Mouse (Mus musculus) heart, postnatal 0 days (tissue): ENCODE data around the gene Prss28. TPM values are rescaled to one million over a fixed set of nuclear protein-coding genes. Genes with fewer than 3 reads are reported as not detected.

ENCODE experiments used
- ATAC-seq: fragments of 200-750 bp; cut with Nextera tagmentation; 2 replicates; pipeline ENCODE4 v1.8.0; 2017; ENCODE audit warnings: low read depth, moderate number of reproducible peaks, moderate library complexity; ENCODE audit not compliant: insufficient read depth
- DNase-seq: peaks from one replicate; pipeline ENCODE4 v3.0.0-alpha.2; 2016; ENCODE audit warnings: low spot score
- H3K27ac ChIP-seq: fragments of 300-500 bp; sonication (generic); 2 replicates; pipeline ENCODE4 v1.5.1; 2014; ENCODE audit warnings: low read depth, mild to moderate bottlenecking
- H3K27me3 ChIP-seq: fragments of 300-500 bp; sonication (generic); 2 replicates; pipeline ENCODE4 v1.6.1; 2014; ENCODE audit warnings: low read length, mixed read lengths; ENCODE audit not compliant: control insufficient read depth, insufficient read depth
- H3K36me3 ChIP-seq: fragments of 300-500 bp; sonication (generic); replicated peaks from 2 replicates; pipeline ENCODE4 v1.6.1; 2014; ENCODE audit warnings: low read length, mixed read lengths; ENCODE audit not compliant: control insufficient read depth, insufficient read depth
- H3K4me1 ChIP-seq: fragments of 300-500 bp; sonication (generic); 2 replicates; pipeline ENCODE4 v1.6.1; 2014; ENCODE audit warnings: antibody characterized with exemption; ENCODE audit not compliant: control insufficient read depth, insufficient read depth
- H3K4me2 ChIP-seq: fragments of 300-500 bp; sonication (generic); 2 replicates; pipeline ENCODE4 v1.6.1; 2014; ENCODE audit warnings: low read depth, mild to moderate bottlenecking, low read length, moderate library complexity
- H3K4me3 ChIP-seq: fragments of 300-500 bp; sonication (generic); 2 replicates; pipeline ENCODE4 v1.5.1; 2014; ENCODE audit warnings: low read depth, low read length
- H3K9ac ChIP-seq: fragments of 300-500 bp; sonication (generic); replicated peaks from 2 replicates; pipeline ENCODE4 v1.6.1; 2014; ENCODE audit warnings: low read depth, low read length, mixed read lengths
- H3K9me3 ChIP-seq: fragments of 300-500 bp; sonication (generic); replicated peaks from 2 replicates; pipeline ENCODE4 v1.6.1; 2016; ENCODE audit warnings: low read length; ENCODE audit not compliant: control insufficient read depth
- CTCF ChIP-seq: IDR thresholded peaks from 2 replicates; pipeline ENCODE4 v1.5.1; 2016; ENCODE audit warnings: antibody characterized with exemption, control low read depth, low read depth
- EP300 ChIP-seq: IDR thresholded peaks from 2 replicates; pipeline ENCODE4 v1.6.1; 2016; ENCODE audit warnings: antibody characterized with exemption, low read depth
- WGBS: fragments of 180-500 bp; shearing (Covaris S2); extraction: QIAGEN DNeasy Blood & Tissue Kit; methylation state at CpG from one replicate; pipeline ENCODE4 v1.1.7; 2014; 5-methylcytosine and 5-hydroxymethylcytosine counted together
- polyA plus RNA-seq: library from polyadenylated mRNA; unstranded; fragments of >200 nt; fragmentation: Nextera tagmentation; extraction: Ambion mirVana; gene quantifications from 2 replicates; pipeline ENCODE4 v1.2.1, GENCODE M21; 2015
- total RNA-seq: library from RNA; depleted of rRNA; stranded (reverse); fragments of >200 nt; gene quantifications from 2 replicates; pipeline ENCODE4 v1.2.3, GENCODE M21; 2014; ENCODE audit warnings: low replicate concordance; rRNA removed

Prss28 gene
- total and polyA plus RNA-seq, 2 experiments from 2014 or later = not detected

DNA sequence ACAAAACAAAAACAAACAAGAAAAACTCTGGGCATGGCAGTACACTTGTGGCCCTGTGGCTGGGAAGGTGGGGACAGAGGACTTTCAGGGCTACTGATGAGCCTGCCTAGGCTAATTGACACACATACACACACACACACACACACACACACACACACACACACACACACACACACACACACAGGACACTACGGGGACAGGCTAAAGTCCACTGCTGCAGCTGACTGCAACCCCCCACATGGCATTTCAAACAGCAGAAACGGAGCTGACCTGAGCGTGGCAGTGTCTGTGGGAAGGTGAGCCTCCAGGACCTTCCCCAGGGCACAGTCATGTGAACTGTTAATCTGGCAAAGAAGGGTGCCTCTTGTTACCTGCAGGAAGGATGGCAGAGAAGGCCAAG, 33.0 kb downstream of the Prss28 start:
- DNase-seq (no peak), ATAC-seq (no peak)
- 55% methylated on average over 3 of the region's 3 CpGs for WGBS
- no peak overlapping the region for H3K27ac ChIP-seq
- H3K4me2 ChIP-seq = no peak overlapping the region
- H3K36me3 ChIP-seq = no peaks in the 10 kb centered on the region
- no peaks in the 10 kb centered on the region for H3K9me3 ChIP-seq
- H3K27me3 ChIP-seq = no peaks in the 10 kb centered on the region
- TF ChIP-seq EP300 = no peak
- TF ChIP-seq CTCF = no peak
- H3K4me1 ChIP-seq = no peaks in the 10 kb centered on the region
- H3K9ac ChIP-seq = no peak overlapping the region
- H3K4me3 ChIP-seq = no peak overlapping the region

DNA sequence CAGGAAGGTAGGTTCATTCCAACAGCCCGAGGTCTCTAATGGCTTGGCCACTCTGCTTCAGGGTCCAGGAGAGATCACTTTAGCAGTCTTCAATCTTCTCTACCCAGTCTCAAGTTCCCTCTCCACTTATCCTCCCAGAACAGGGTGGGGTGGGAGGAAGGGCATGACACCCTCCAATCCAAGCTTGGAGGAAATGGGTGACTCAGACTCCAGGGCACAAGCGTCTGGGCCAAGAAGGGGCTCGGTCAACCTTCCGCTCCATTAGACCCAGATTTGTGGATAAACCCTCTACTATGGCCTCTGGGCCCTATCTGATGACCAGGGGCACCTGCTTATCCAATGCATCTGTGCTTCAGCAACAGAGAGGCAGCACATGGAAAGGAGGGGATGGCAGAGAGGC, 37.0 kb downstream of the Prss28 start, which contains the start of gene Tpsab1:
Gene Tpsab1 (minus strand): TSS at position 101 of the 400 bp plus-strand sequence.
- Histone ChIP-seq H3K4me2 (no peak within 1 kb of the TSS), H3K9me3 (no peaks in the 10 kb centered on the region), H3K27ac (no peak within 1 kb of the TSS), H3K27me3 (no peaks in the 10 kb centered on the region), H3K4me1 (no peaks in the 10 kb centered on the region), H3K36me3 (no peaks in the 10 kb centered on the region), H3K9ac (no peak within 1 kb of the TSS), H3K4me3 (no peak within 1 kb of the TSS)
- ATAC-seq (no peak), DNase-seq (no peak)
- WGBS = 72% methylated on average over 4 of the region's 4 CpGs
- TF ChIP-seq EP300 = no peak
- no peak for TF ChIP-seq CTCF

DNA sequence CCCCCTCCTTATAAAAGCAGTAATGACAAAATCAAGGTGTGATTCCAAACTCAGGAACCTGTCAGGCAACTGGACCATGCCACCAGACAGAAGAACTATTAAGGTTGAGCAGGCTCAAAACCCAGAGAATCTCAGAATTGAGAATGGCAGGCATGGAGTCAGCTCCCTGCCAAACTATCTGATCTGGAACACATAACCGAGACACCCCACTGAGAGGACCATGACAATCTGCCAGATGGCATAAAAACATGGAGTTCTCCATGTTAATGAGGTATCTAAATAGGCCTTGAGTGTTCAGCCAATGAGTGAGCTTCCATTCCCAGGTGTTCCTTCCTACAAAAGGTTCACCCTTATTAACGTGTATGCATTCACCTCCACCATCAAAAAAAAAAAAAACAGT, 52.8 kb downstream of the Prss28 start:
- H3K9ac ChIP-seq = no peak overlapping the region
- 68% methylated on average over 2 of the region's 2 CpGs for WGBS
- H3K27ac ChIP-seq = no peak overlapping the region
- H3K4me2 ChIP-seq = no peak overlapping the region
- no peak for DNase-seq
- H3K4me1 ChIP-seq = no peaks in the 10 kb centered on the region
- no peaks in the 10 kb centered on the region for H3K36me3 ChIP-seq
- H3K9me3 ChIP-seq = no peaks in the 10 kb centered on the region
- H3K27me3 ChIP-seq = no peaks in the 10 kb centered on the region
- no peak for TF ChIP-seq CTCF
- ATAC-seq = no peak
- H3K4me3 ChIP-seq = no peak overlapping the region

Other genes starting within 250 kb of the Prss28 start
- 53.8 and 56.4 TPM in 2 replicates for gene Tmem204, start 225.1 kb upstream of the Prss28 start, total RNA-seq
- 27.2 and 27.9 TPM in 2 replicates for gene Tmem204, start 225.1 kb upstream of the Prss28 start, polyA plus RNA-seq
- gene Telo2, start 192.7 kb upstream of the Prss28 start, total RNA-seq = 27.9 and 31.4 TPM in 2 replicates
- gene Telo2, start 192.7 kb upstream of the Prss28 start, polyA plus RNA-seq = 13.2 and 15.3 TPM in 2 replicates
- 0.12 TPM in 1 of 2 replicates, not detected in the other for gene Ptx4, start 187.9 kb upstream of the Prss28 start, total RNA-seq
- 0.22 TPM in 2 replicates for gene Ptx4, start 187.9 kb upstream of the Prss28 start, polyA plus RNA-seq
- 15.4 and 20.3 TPM in 2 replicates for gene Clcn7, start 175.3 kb upstream of the Prss28 start, total RNA-seq
- 12.6 and 12.8 TPM in 2 replicates for gene Clcn7, start 175.3 kb upstream of the Prss28 start, polyA plus RNA-seq
- gene Ccdc154, start 146.2 kb upstream of the Prss28 start, total RNA-seq = not detected in 2 replicates
- gene Ccdc154, start 146.2 kb upstream of the Prss28 start, polyA plus RNA-seq = not detected in 2 replicates
- not detected in 2 replicates for gene Gm38655, start 133.2 kb upstream of the Prss28 start, total RNA-seq
- not detected in 2 replicates for gene Gm38655, start 133.2 kb upstream of the Prss28 start, polyA plus RNA-seq
- 15.3 and 17.3 TPM in 2 replicates for gene BC003965, start 124.1 kb upstream of the Prss28 start, total RNA-seq
- 24.6 and 26.5 TPM in 2 replicates for gene BC003965, start 124.1 kb upstream of the Prss28 start, polyA plus RNA-seq
- gene Unkl, start 120.2 kb upstream of the Prss28 start, total RNA-seq = 3.2 and 4.8 TPM in 2 replicates
- 2.8 and 3.0 TPM in 2 replicates for gene Unkl, start 120.2 kb upstream of the Prss28 start, polyA plus RNA-seq
- 20.4 and 24.2 TPM in 2 replicates for gene Gnptg, start 68.5 kb upstream of the Prss28 start, total RNA-seq
- gene Gnptg, start 68.5 kb upstream of the Prss28 start, polyA plus RNA-seq = 21.0 and 22.7 TPM in 2 replicates
- 31.2 and 32.4 TPM in 2 replicates for gene Tsr3, start 68.5 kb upstream of the Prss28 start, total RNA-seq
- gene Tsr3, start 68.5 kb upstream of the Prss28 start, polyA plus RNA-seq = 23.4 and 24.3 TPM in 2 replicates
- 2.1 TPM in 1 of 2 replicates, not detected in the other for gene Baiap3, start 52.3 kb upstream of the Prss28 start, total RNA-seq
- 0.12 and 0.22 TPM in 2 replicates for gene Baiap3, start 52.3 kb upstream of the Prss28 start, polyA plus RNA-seq
- gene Ube2i, start 34.0 kb upstream of the Prss28 start, total RNA-seq = 293 and 343 TPM in 2 replicates
- gene Ube2i, start 34.0 kb upstream of the Prss28 start, polyA plus RNA-seq = 253 and 259 TPM in 2 replicates
- gene Prss34, start 10.3 kb upstream of the Prss28 start, total RNA-seq = 1.0 TPM in 1 of 2 replicates, not detected in the other
- gene Prss34, start 10.3 kb upstream of the Prss28 start, polyA plus RNA-seq = 0.71 and 0.77 TPM in 2 replicates
- not detected in 2 replicates for gene Prss29, start 10.0 kb downstream of the Prss28 start, total RNA-seq
- gene Prss29, start 10.0 kb downstream of the Prss28 start, polyA plus RNA-seq = not detected in 2 replicates
- 0.23 and 5.3 TPM in 2 replicates for gene Tpsab1, start 36.9 kb downstream of the Prss28 start, total RNA-seq
- 0.80 and 1.2 TPM in 2 replicates for gene Tpsab1, start 36.9 kb downstream of the Prss28 start, polyA plus RNA-seq
- 15.2 and 28.1 TPM in 2 replicates for gene Tpsb2, start 57.7 kb downstream of the Prss28 start, total RNA-seq
- 26.2 and 35.5 TPM in 2 replicates for gene Tpsb2, start 57.7 kb downstream of the Prss28 start, polyA plus RNA-seq
- gene Tpsg1, start 60.6 kb downstream of the Prss28 start, total RNA-seq = not detected in 2 replicates
- gene Tpsg1, start 60.6 kb downstream of the Prss28 start, polyA plus RNA-seq = 0.33 and 0.56 TPM in 2 replicates
- gene Cacna1h, start 125.1 kb downstream of the Prss28 start, total RNA-seq = 39.2 and 65.9 TPM in 2 replicates
- 3.1 and 3.4 TPM in 2 replicates for gene Cacna1h, start 125.1 kb downstream of the Prss28 start, polyA plus RNA-seq
- gene Tekt4, start 146.0 kb downstream of the Prss28 start, total RNA-seq = 1.3 TPM in 1 of 2 replicates, not detected in the other
- 0.23 and 1.1 TPM in 2 replicates for gene Tekt4, start 146.0 kb downstream of the Prss28 start, polyA plus RNA-seq
- 0.12 TPM in 1 of 2 replicates, not detected in the other for gene Sstr5, start 188.6 kb downstream of the Prss28 start, total RNA-seq
- not detected in 2 replicates for gene Sstr5, start 188.6 kb downstream of the Prss28 start, polyA plus RNA-seq